Mouse (Mus musculus) forebrain, embryonic 13.5 days (tissue): ENCODE data around the gene Dapk3. TPM values are rescaled to one million over a fixed set of nuclear protein-coding genes. Genes with fewer than 3 reads are reported as not detected.

Source experiments
- ATAC-seq: fragments of 200-750 bp; cut with Nextera tagmentation; 2 replicates; pipeline ENCODE4 v1.8.0; 2017
- H3K27ac ChIP-seq: fragments of 300-500 bp; sonication (generic); 2 replicates; pipeline ENCODE4 v1.5.1; 2015; ENCODE audit warnings: inconsistent platforms, mild to moderate bottlenecking, moderate library complexity
- H3K27me3 ChIP-seq: fragments of 300-500 bp; sonication (generic); 2 replicates; pipeline ENCODE4 v1.6.1; 2015; ENCODE audit warnings: mild to moderate bottlenecking, inconsistent platforms
- H3K36me3 ChIP-seq: fragments of 300-500 bp; sonication (generic); 2 replicates; pipeline ENCODE4 v1.6.1; 2015; ENCODE audit warnings: mild to moderate bottlenecking, inconsistent platforms; ENCODE audit not compliant: poor library complexity, severe bottlenecking
- H3K4me1 ChIP-seq: fragments of 300-500 bp; sonication (generic); 2 replicates; pipeline ENCODE4 v1.6.1; 2015; ENCODE audit warnings: inconsistent platforms
- H3K4me2 ChIP-seq: fragments of 300-500 bp; sonication (generic); 2 replicates; pipeline ENCODE4 v1.6.1; 2015; ENCODE audit warnings: inconsistent platforms, mild to moderate bottlenecking, moderate library complexity
- H3K4me3 ChIP-seq: fragments of 300-500 bp; sonication (generic); 2 replicates; pipeline ENCODE4 v1.5.1; 2015; ENCODE audit warnings: mild to moderate bottlenecking, inconsistent platforms
- H3K9ac ChIP-seq: fragments of 300-500 bp; sonication (generic); 2 replicates; pipeline ENCODE4 v1.6.1; 2015; ENCODE audit warnings: mild to moderate bottlenecking, inconsistent platforms
- H3K9me3 ChIP-seq: fragments of 300-500 bp; sonication (generic); replicated peaks from 2 replicates; pipeline ENCODE4 v1.6.1; 2016; ENCODE audit warnings: inconsistent platforms
- WGBS: fragments of 180-500 bp; shearing (Covaris S2); methylation state at CpG from one replicate; pipeline ENCODE4 v1.1.7; 2015; 5-methylcytosine and 5-hydroxymethylcytosine counted together
- polyA plus RNA-seq: library from polyadenylated mRNA; unstranded; fragments of >200 nt; fragmentation: Nextera tagmentation; extraction: Ambion mirVana; gene quantifications from 2 replicates; pipeline ENCODE4 v1.2.1, GENCODE M21; 2015

The Dapk3 gene
- polyA plus RNA-seq, 1 experiment from 2014 or later = 47.7 TPM

- Histone ChIP-seq H3K9ac (no peak overlapping the region), H3K27ac (no peak overlapping the region), H3K4me3 (no peak overlapping the region), H3K4me2 (no peak overlapping the region), H3K4me1 (peaks cover 8% of the 10 kb centered on the region; the same call in 1 of the 2 replicates), H3K27me3 (peaks cover 41% of the 10 kb centered on the region), H3K9me3 (no peaks in the 10 kb centered on the region), H3K36me3 (no peaks in the 10 kb centered on the region)
- WGBS = 19% methylated on average over 13 of the region's 13 CpGs
- ATAC-seq = no peak
Observed at GRCm38 (mm10) chr10:81240876-81241275, 58.1 kb downstream of the Dapk3 start.

- Histone ChIP-seq H3K4me3 (no peak overlapping the region), H3K4me2 (no peak overlapping the region), H3K36me3 (no peaks in the 10 kb centered on the region), H3K4me1 (peaks cover 8% of the 10 kb centered on the region; the same call in 1 of the 2 replicates), H3K9ac (no peak overlapping the region), H3K9me3 (no peaks in the 10 kb centered on the region), H3K27me3 (peaks cover 41% of the 10 kb centered on the region), H3K27ac (no peak overlapping the region)
- ATAC-seq = no peak
- WGBS = 93% methylated on average over 16 of the region's 16 CpGs
Observed at GRCm38 (mm10) chr10:81242021-81242420, 59.2 kb downstream of the Dapk3 start.

Other genes with a start within 250 kb of the Dapk3 start
- gene Gng7, start 168.1 kb upstream of the Dapk3 start, polyA plus RNA-seq = 14.8 and 17.6 TPM in 2 replicates
- gene Diras1, start 157.3 kb upstream of the Dapk3 start, polyA plus RNA-seq = 13.4 and 15.0 TPM in 2 replicates
- 33.4 and 37.8 TPM in 2 replicates for gene Slc39a3, start 145.6 kb upstream of the Dapk3 start, polyA plus RNA-seq
- 273 and 305 TPM in 2 replicates for gene Sgta, start 122.8 kb upstream of the Dapk3 start, polyA plus RNA-seq
- 55.8 and 60.5 TPM in 2 replicates for gene Thop1, start 113.0 kb upstream of the Dapk3 start, polyA plus RNA-seq
- 0.30 and 0.42 TPM in 2 replicates for gene Creb3l3, start 84.1 kb upstream of the Dapk3 start, polyA plus RNA-seq
- 200 and 211 TPM in 2 replicates for gene Map2k2, start 77.1 kb upstream of the Dapk3 start, polyA plus RNA-seq
- 10.4 and 10.6 TPM in 2 replicates for gene Zbtb7a, start 47.8 kb upstream of the Dapk3 start, polyA plus RNA-seq
- 54.2 and 57.0 TPM in 2 replicates for gene Pias4, start 15.1 kb upstream of the Dapk3 start, polyA plus RNA-seq
- gene Eef2, start 6.4 kb upstream of the Dapk3 start, polyA plus RNA-seq = 555 and 583 TPM in 2 replicates
- gene 4930442H23Rik, start 844 bp downstream of the Dapk3 start, polyA plus RNA-seq = not detected in 2 replicates
- gene Nmrk2, start 19.0 kb downstream of the Dapk3 start, polyA plus RNA-seq = not detected in 2 replicates
- gene Atcay, start 47.8 kb downstream of the Dapk3 start, polyA plus RNA-seq = 44.5 and 54.2 TPM in 2 replicates
- gene Zfr2, start 50.1 kb downstream of the Dapk3 start, polyA plus RNA-seq = 9.7 and 10.9 TPM in 2 replicates
- gene Matk, start 69.9 kb downstream of the Dapk3 start, polyA plus RNA-seq = 5.6 and 7.4 TPM in 2 replicates
- 134 and 135 TPM in 2 replicates for gene Mrpl54, start 83.9 kb downstream of the Dapk3 start, polyA plus RNA-seq
- gene Apba3, start 84.0 kb downstream of the Dapk3 start, polyA plus RNA-seq = 28.6 and 32.3 TPM in 2 replicates
- gene Tjp3, start 108.6 kb downstream of the Dapk3 start, polyA plus RNA-seq = 6.2 and 7.1 TPM in 2 replicates
- 73.1 and 87.2 TPM in 2 replicates for gene Pip5k1c, start 110.0 kb downstream of the Dapk3 start, polyA plus RNA-seq
- gene Cactin, start 138.1 kb downstream of the Dapk3 start, polyA plus RNA-seq = 39.9 and 42.0 TPM in 2 replicates
- gene Tbxa2r, start 145.7 kb downstream of the Dapk3 start, polyA plus RNA-seq = 2.6 and 3.8 TPM in 2 replicates
- gene Gipc3, start 160.3 kb downstream of the Dapk3 start, polyA plus RNA-seq = not detected in 2 replicates
- 60.6 and 61.1 TPM in 2 replicates for gene Hmg20b, start 167.5 kb downstream of the Dapk3 start, polyA plus RNA-seq
- 6.3 and 6.8 TPM in 2 replicates for gene Mfsd12, start 174.5 kb downstream of the Dapk3 start, polyA plus RNA-seq
- 0.44 and 0.45 TPM in 2 replicates for gene 4930404N11Rik, start 182.8 kb downstream of the Dapk3 start, polyA plus RNA-seq
- gene Fzr1, start 195.5 kb downstream of the Dapk3 start, polyA plus RNA-seq = 117 and 128 TPM in 2 replicates
- gene Dohh, start 201.4 kb downstream of the Dapk3 start, polyA plus RNA-seq = 76.7 and 87.3 TPM in 2 replicates
- 4.2 and 5.8 TPM in 2 replicates for gene Gm48551, start 201.5 kb downstream of the Dapk3 start, polyA plus RNA-seq
- gene Gm48552, start 206.0 kb downstream of the Dapk3 start, polyA plus RNA-seq = 2.1 and 2.3 TPM in 2 replicates
- 1.8 TPM in 2 replicates for gene Smim24, start 210.0 kb downstream of the Dapk3 start, polyA plus RNA-seq